Mouse (Mus musculus) embryonic facial prominence, embryonic 15.5 days (tissue): ENCODE measurements around the gene Apoc1. TPM values are rescaled to one million over a fixed set of nuclear protein-coding genes. Genes with fewer than 3 reads are reported as not detected.

Source experiments
- ATAC-seq: fragments of 200-750 bp; cut with Nextera tagmentation; 2 replicates; pipeline ENCODE4 v1.8.0; 2017; ENCODE audit warnings: low read depth, moderate TSS enrichment; ENCODE audit not compliant: insufficient number of reproducible peaks, low FRiP score, low TSS enrichment
- H3K27ac ChIP-seq: fragments of 300-500 bp; sonication (generic); replicated peaks from 2 replicates; pipeline ENCODE4 v1.5.1; 2015; ENCODE audit warnings: mild to moderate bottlenecking, inconsistent platforms
- H3K27me3 ChIP-seq: fragments of 300-500 bp; sonication (generic); 2 replicates; pipeline ENCODE4 v1.6.1; 2015; ENCODE audit warnings: inconsistent platforms
- H3K36me3 ChIP-seq: fragments of 300-500 bp; sonication (generic); 2 replicates; pipeline ENCODE4 v1.6.1; 2015; ENCODE audit warnings: mild to moderate bottlenecking, inconsistent platforms
- H3K4me1 ChIP-seq: fragments of 300-500 bp; sonication (generic); 2 replicates; pipeline ENCODE4 v1.6.1; 2015; ENCODE audit warnings: inconsistent platforms
- H3K4me2 ChIP-seq: fragments of 300-500 bp; sonication (generic); replicated peaks from 2 replicates; pipeline ENCODE4 v1.6.1; 2015; ENCODE audit warnings: mild to moderate bottlenecking, inconsistent platforms
- H3K4me3 ChIP-seq: fragments of 300-500 bp; sonication (generic); replicated peaks from 2 replicates; pipeline ENCODE4 v1.5.1; 2015; ENCODE audit warnings: mild to moderate bottlenecking, inconsistent platforms
- H3K9ac ChIP-seq: fragments of 300-500 bp; sonication (generic); 2 replicates; pipeline ENCODE4 v1.6.1; 2015; ENCODE audit warnings: inconsistent platforms
- H3K9me3 ChIP-seq: fragments of 300-500 bp; sonication (generic); replicated peaks from 2 replicates; pipeline ENCODE4 v1.6.1; 2016; ENCODE audit warnings: inconsistent platforms
- WGBS: fragments of 180-500 bp; shearing (Covaris S2); methylation state at CpG from one replicate; pipeline ENCODE4 v1.1.7; 2015; 5-methylcytosine and 5-hydroxymethylcytosine counted together
- polyA plus RNA-seq: library from polyadenylated mRNA; unstranded; fragments of >200 nt; fragmentation: Nextera tagmentation; extraction: Ambion mirVana; gene quantifications from 2 replicates; pipeline ENCODE4 v1.2.1, GENCODE M21; 2015

Gene Apoc1
- polyA plus RNA-seq, 1 experiment from 2014 or later, result 38.9 TPM

GRCm38 (mm10) chr7:19718297-19718952, 26.0 kb upstream of the Apoc1 start:
- Histone ChIP-seq H3K27ac (no peak overlapping the region), H3K9ac (no peak overlapping the region), H3K4me1 (peaks cover 24% of the 10 kb centered on the region), H3K9me3 (peaks cover 13% of the 10 kb centered on the region; the same call in 1 of the 2 replicates), H3K27me3 (no peaks in the 10 kb centered on the region), H3K4me3 (no peak overlapping the region), H3K36me3 (peaks cover 58% of the 10 kb centered on the region), H3K4me2 (no peak overlapping the region)
- ATAC-seq, result no peak
- 91% methylated on average over 5 of the region's 5 CpGs for WGBS

GRCm38 (mm10) chr7:19717346-19717745, 24.9 kb upstream of the Apoc1 start:
- peaks cover 13% of the 10 kb centered on the region; the same call in 1 of the 2 replicates for H3K9me3 ChIP-seq
- H3K27me3 ChIP-seq, result no peaks in the 10 kb centered on the region
- peaks cover 57% of the 10 kb centered on the region for H3K36me3 ChIP-seq
- ATAC-seq, result no peak
- peaks cover 25% of the 10 kb centered on the region for H3K4me1 ChIP-seq
- no peak overlapping the region for H3K4me2 ChIP-seq
- WGBS, result 79% methylated on average over 4 of the region's 4 CpGs
- H3K27ac ChIP-seq, result no peak overlapping the region
- no peak overlapping the region for H3K9ac ChIP-seq
- H3K4me3 ChIP-seq, result no peak overlapping the region

- H3K4me3 ChIP-seq, result no peak overlapping the region
- H3K4me1 ChIP-seq, result peaks cover 25% of the 10 kb centered on the region
- peaks cover 57% of the 10 kb centered on the region for H3K36me3 ChIP-seq
- H3K4me2 ChIP-seq, result peak overlapping the region; percentile 64
- WGBS, result 80% methylated on average over 2 of the region's 2 CpGs
- H3K27me3 ChIP-seq, result no peaks in the 10 kb centered on the region
- no peak overlapping the region for H3K9ac ChIP-seq
- H3K9me3 ChIP-seq, result peaks cover 10% of the 10 kb centered on the region; the same call in 1 of the 2 replicates
- no peak for ATAC-seq
- peak overlapping the region; percentile 86 for H3K27ac ChIP-seq
Observed at GRCm38 (mm10) chr7:19716822-19717221, 24.4 kb upstream of the Apoc1 start.

GRCm38 (mm10) chr7:19716055-19716682, 23.7 kb upstream of the Apoc1 start:
- Histone ChIP-seq H3K4me2 (peak overlapping the region; percentile 64), H3K4me1 (peaks cover 25% of the 10 kb centered on the region), H3K4me3 (peak overlapping the region; percentile 100), H3K9ac (no peak overlapping the region), H3K27me3 (no peaks in the 10 kb centered on the region), H3K9me3 (peaks cover 3% of the 10 kb centered on the region; the same call in 1 of the 2 replicates), H3K27ac (peak overlapping the region; percentile 86), H3K36me3 (peaks cover 57% of the 10 kb centered on the region)
- 6% methylated on average over 18 of the region's 18 CpGs for WGBS
- ATAC-seq, result no peak

- H3K36me3 ChIP-seq, result peaks cover 55% of the 10 kb centered on the region
- ATAC-seq, result peak; percentile 99
- H3K4me1 ChIP-seq, result peaks cover 25% of the 10 kb centered on the region
- peak within 1 kb of the TSS; percentile 86 for H3K27ac ChIP-seq
- peak within 1 kb of the TSS; percentile 98 for H3K9ac ChIP-seq
- no peaks in the 10 kb centered on the region for H3K27me3 ChIP-seq
- under 1% methylated on average over 59 of the region's 59 CpGs for WGBS
- H3K4me2 ChIP-seq, result peak within 1 kb of the TSS; percentile 88
- peak within 1 kb of the TSS; percentile 100 for H3K4me3 ChIP-seq
- H3K9me3 ChIP-seq, result no peaks in the 10 kb centered on the region
Observed at GRCm38 (mm10) chr7:19715239-19716054, 23.0 kb upstream of the Apoc1 start, which contains the start of gene Tomm40. TSS of gene Tomm40 (minus strand) at chr7:19715438.

GRCm38 (mm10) chr7:19714836-19715235, 22.4 kb upstream of the Apoc1 start:
- Histone ChIP-seq H3K36me3 (peaks cover 57% of the 10 kb centered on the region), H3K4me3 (peak overlapping the region; percentile 100), H3K9ac (peak overlapping the region; percentile 98), H3K27ac (peak overlapping the region; percentile 74), H3K4me2 (peak overlapping the region; percentile 88), H3K27me3 (no peaks in the 10 kb centered on the region), H3K4me1 (peaks cover 25% of the 10 kb centered on the region), H3K9me3 (no peaks in the 10 kb centered on the region)
- WGBS, result 0% methylated on average over 39 of the region's 39 CpGs
- ATAC-seq, result no peak

- Histone ChIP-seq H3K9ac (no peak overlapping the region; the same call in 1 of the 2 replicates), H3K4me1 (peaks cover 25% of the 10 kb centered on the region), H3K4me3 (no peak overlapping the region; the same call in 1 of the 2 replicates), H3K9me3 (no peaks in the 10 kb centered on the region), H3K36me3 (peaks cover 57% of the 10 kb centered on the region), H3K27ac (no peak overlapping the region), H3K4me2 (no peak overlapping the region), H3K27me3 (no peaks in the 10 kb centered on the region)
- WGBS, result 86% methylated on average over 9 of the region's 9 CpGs
- ATAC-seq, result no peak
Observed at GRCm38 (mm10) chr7:19713598-19713997, 21.1 kb upstream of the Apoc1 start.

GRCm38 (mm10) chr7:19713196-19713595, 20.7 kb upstream of the Apoc1 start:
- Histone ChIP-seq H3K4me1 (peaks cover 25% of the 10 kb centered on the region), H3K4me2 (no peak overlapping the region), H3K4me3 (no peak overlapping the region), H3K9ac (no peak overlapping the region), H3K27ac (no peak overlapping the region), H3K36me3 (peaks cover 56% of the 10 kb centered on the region), H3K27me3 (no peaks in the 10 kb centered on the region), H3K9me3 (no peaks in the 10 kb centered on the region)
- WGBS, result 46% methylated on average over 4 of the region's 4 CpGs
- no peak for ATAC-seq

GRCm38 (mm10) chr7:19712414-19712813, 20.0 kb upstream of the Apoc1 start:
- H3K9me3 ChIP-seq, result no peaks in the 10 kb centered on the region
- no peak overlapping the region for H3K27ac ChIP-seq
- no peak overlapping the region for H3K4me2 ChIP-seq
- peaks cover 25% of the 10 kb centered on the region for H3K4me1 ChIP-seq
- no peak for ATAC-seq
- H3K27me3 ChIP-seq, result no peaks in the 10 kb centered on the region
- H3K4me3 ChIP-seq, result no peak overlapping the region
- peaks cover 61% of the 10 kb centered on the region for H3K36me3 ChIP-seq
- no peak overlapping the region for H3K9ac ChIP-seq
- 67% methylated on average over 4 of the region's 4 CpGs for WGBS

GRCm38 (mm10) chr7:19710650-19711049, 18.2 kb upstream of the Apoc1 start:
- Histone ChIP-seq H3K9me3 (no peaks in the 10 kb centered on the region), H3K27me3 (no peaks in the 10 kb centered on the region), H3K27ac (no peak overlapping the region), H3K4me2 (no peak overlapping the region), H3K4me1 (peaks cover 16% of the 10 kb centered on the region), H3K36me3 (peaks cover 71% of the 10 kb centered on the region), H3K4me3 (no peak overlapping the region), H3K9ac (no peak overlapping the region)
- no peak for ATAC-seq
- WGBS, result 92% methylated on average over 10 of the region's 10 CpGs

GRCm38 (mm10) chr7:19705271-19705670, 12.8 kb upstream of the Apoc1 start:
- no peak overlapping the region for H3K9ac ChIP-seq
- no peaks in the 10 kb centered on the region for H3K9me3 ChIP-seq
- H3K4me1 ChIP-seq, result peaks cover 11% of the 10 kb centered on the region
- peaks cover 67% of the 10 kb centered on the region for H3K36me3 ChIP-seq
- no peak overlapping the region for H3K4me2 ChIP-seq
- no peaks in the 10 kb centered on the region for H3K27me3 ChIP-seq
- no peak overlapping the region for H3K4me3 ChIP-seq
- WGBS, result 95% methylated on average over 7 of the region's 7 CpGs
- no peak for ATAC-seq
- H3K27ac ChIP-seq, result no peak overlapping the region
